In the genomic region with DNA sequence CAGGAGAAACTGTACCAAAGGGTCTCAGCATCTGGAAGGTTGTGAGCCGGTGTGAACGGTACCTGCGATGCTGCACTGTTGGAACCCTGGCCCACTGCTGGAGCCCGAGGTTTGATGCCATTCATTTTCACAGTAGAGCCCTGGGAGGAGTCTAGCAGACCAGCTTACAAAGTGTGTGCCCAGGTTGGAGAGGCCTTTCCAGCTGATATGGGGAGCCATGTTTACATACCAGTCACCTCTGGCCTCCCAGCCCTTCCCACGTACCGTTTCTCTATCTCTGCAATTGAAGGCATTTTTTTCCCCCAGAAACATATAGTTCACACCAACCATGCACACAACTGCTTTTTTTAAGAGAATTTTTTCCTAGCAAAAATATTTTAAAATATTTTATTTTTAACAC, we compare ENCODE assay signal across 25 mouse cellular contexts. TPM values are rescaled to one million over a fixed set of nuclear protein-coding genes. Genes with fewer than 3 reads are reported as not detected.
A peak's percentile ranks its signal among the peaks of the same experiment; 100 is the strongest.
DNase-seq lines count a peak whose midpoint lies in the region; ATAC-seq and TF ChIP-seq lines count a peak whose summit lies in the region.
"Had no signal": no experiment of that assay in that cellular context is flagged by ENCODE, and none has a peak within 500 bp of the region (broad histone marks: within the 10 kb centered on the region; RNA-seq: fewer than 3 reads in every experiment).

No protein-coding gene starts in this region.

- H3K27me3 ChIP-seq in liver, embryonic 11.5 days (replicated peaks; ENCODE audit: control insufficient read depth, insufficient read depth, low read length) = no peaks in the 10 kb centered on the region
- no peaks in the 10 kb centered on the region for H3K27me3 ChIP-seq in liver, embryonic 12.5 days (replicated peaks)
- no peaks in the 10 kb centered on the region for H3K27me3 ChIP-seq in small intestine, adult 2 months (ENCODE audit: control insufficient read depth, insufficient read depth, low read length)
- H3K27me3 ChIP-seq in stomach, postnatal 0 days (ENCODE audit: control insufficient read depth, insufficient read depth, low read length) = no peaks in the 10 kb centered on the region
- no peaks in the 10 kb centered on the region for H3K27me3 ChIP-seq in forebrain, embryonic 15.5 days
- H3K27me3 ChIP-seq in midbrain, embryonic 16.5 days (ENCODE audit: control insufficient read depth, insufficient read depth, low read depth, low read length) = no peaks in the 10 kb centered on the region
- H3K27me3 ChIP-seq: embryonic facial prominence, embryonic 13.5 days; embryonic facial prominence, embryonic 15.5 days; forebrain, embryonic 12.5 days had no signal

- TF ChIP-seq EP300 in stomach, postnatal 0 days (optimal IDR thresholded peaks at IDR 0.05) = no peak

- H3K4me1 ChIP-seq in liver, embryonic 11.5 days (replicated peaks; ENCODE audit: control insufficient read depth, insufficient read depth, low read length) = no peaks in the 10 kb centered on the region
- no peaks in the 10 kb centered on the region for H3K4me1 ChIP-seq in liver, embryonic 12.5 days
- peaks cover 16% of the 10 kb centered on the region; the same call in 1 of the 2 replicates for H3K4me1 ChIP-seq in small intestine, adult 2 months (ENCODE audit: control insufficient read depth, insufficient read depth, insufficient read length, low read length)
- no peaks in the 10 kb centered on the region for H3K4me1 ChIP-seq in stomach, postnatal 0 days (replicated peaks; ENCODE audit: control insufficient read depth, insufficient read depth)
- H3K4me1 ChIP-seq in forebrain, embryonic 15.5 days = no peaks in the 10 kb centered on the region
- H3K4me1 ChIP-seq in midbrain, embryonic 16.5 days (ENCODE audit: control insufficient read depth, insufficient read depth, low read length) = no peaks in the 10 kb centered on the region
- H3K4me1 ChIP-seq: embryonic facial prominence, embryonic 13.5 days; embryonic facial prominence, embryonic 15.5 days; forebrain, embryonic 10.5 days; forebrain, embryonic 12.5 days had no signal

- no peak overlapping the region for H3K27ac ChIP-seq in liver, embryonic 11.5 days (ENCODE audit: low read depth, low read length)
- H3K27ac ChIP-seq in liver, embryonic 12.5 days = no peak overlapping the region
- 0 out of 2 replicates have a peak overlapping the region, but pooled peaks have one; percentile 96 for H3K27ac ChIP-seq in small intestine, adult 2 months (ENCODE audit: insufficient read depth, low read depth, low read length)
- H3K27ac ChIP-seq in stomach, postnatal 0 days (replicated peaks) = no peak overlapping the region
- H3K27ac ChIP-seq in left cerebral cortex, adult 2 months = no peak overlapping the region
- H3K27ac ChIP-seq in forebrain, embryonic 15.5 days (replicated peaks) = no peak overlapping the region
- H3K27ac ChIP-seq in midbrain, embryonic 16.5 days (ENCODE audit: low read length) = no peak overlapping the region
- H3K27ac ChIP-seq: embryonic facial prominence, embryonic 13.5 days; embryonic facial prominence, embryonic 15.5 days; forebrain, embryonic 10.5 days; forebrain, embryonic 12.5 days had no signal

- H3K9ac ChIP-seq in liver, embryonic 11.5 days (ENCODE audit: low read depth, low read length) = no peak overlapping the region
- no peak overlapping the region for H3K9ac ChIP-seq in liver, embryonic 12.5 days
- no peak overlapping the region for H3K9ac ChIP-seq in stomach, postnatal 0 days (ENCODE audit: low read length)
- no peak overlapping the region for H3K9ac ChIP-seq in forebrain, embryonic 15.5 days (replicated peaks)
- no peak overlapping the region for H3K9ac ChIP-seq in midbrain, embryonic 16.5 days (ENCODE audit: low read depth, low read length)
- H3K9ac ChIP-seq: embryonic facial prominence, embryonic 13.5 days; embryonic facial prominence, embryonic 15.5 days; forebrain, embryonic 12.5 days had no signal

- 0 out of 2 replicates have a peak, but pooled peaks have one; percentile 41 for ATAC-seq in liver, embryonic 11.5 days (replicated peaks; ENCODE audit: low FRiP score)
- ATAC-seq in liver, embryonic 12.5 days = 0 out of 2 replicates have a peak, but pooled peaks have one; percentile 30
- ATAC-seq in stomach, postnatal 0 days (ENCODE audit: low FRiP score, low TSS enrichment) = peak; percentile 57; the same call in 1 of the 2 replicates
- no peak for ATAC-seq in forebrain, embryonic 15.5 days (replicated peaks)
- ATAC-seq in midbrain, embryonic 16.5 days = no peak
- ATAC-seq: forebrain, embryonic 14.5 days had no signal

- no peaks in the 10 kb centered on the region for H3K9me3 ChIP-seq in liver, embryonic 11.5 days (ENCODE audit: control insufficient read depth, low read length)
- no peaks in the 10 kb centered on the region for H3K9me3 ChIP-seq in liver, embryonic 12.5 days (replicated peaks)
- H3K9me3 ChIP-seq in stomach, postnatal 0 days (ENCODE audit: control insufficient read depth, low read length) = no peaks in the 10 kb centered on the region
- no peaks in the 10 kb centered on the region for H3K9me3 ChIP-seq in forebrain, embryonic 15.5 days
- H3K9me3 ChIP-seq in midbrain, embryonic 16.5 days (replicated peaks; ENCODE audit: control insufficient read depth, low read length, poor library complexity, severe bottlenecking) = no peaks in the 10 kb centered on the region
- H3K9me3 ChIP-seq: embryonic facial prominence, embryonic 13.5 days; embryonic facial prominence, embryonic 15.5 days; forebrain, embryonic 10.5 days; forebrain, embryonic 12.5 days had no signal

- no peak for TF ChIP-seq CTCF in small intestine, adult 2 months (IDR thresholded peaks at IDR 0.05; ENCODE audit: extremely low read depth, insufficient read length, insufficient replicate concordance, low read depth, low read length)
- TF ChIP-seq CTCF in stomach, postnatal 0 days (IDR thresholded peaks at IDR 0.05; ENCODE audit: low read depth) = no peak
- no peak for TF ChIP-seq CTCF in left cerebral cortex, adult 2 months (IDR thresholded peaks at IDR 0.05)

- 76% methylated on average over 6 of the region's 6 CpGs for WGBS in liver, embryonic 11.5 days
- WGBS in liver, embryonic 12.5 days (ENCODE audit: insufficient replicate concordance) = 77% methylated on average over 6 of the region's 6 CpGs
- 69% methylated on average over 6 of the region's 6 CpGs for WGBS in small intestine, adult 2 months
- 53% methylated on average over 6 of the region's 6 CpGs for WGBS in stomach, postnatal 0 days
- WGBS in forebrain, embryonic 15.5 days = 97% methylated on average over 6 of the region's 6 CpGs
- 97% methylated on average over 6 of the region's 6 CpGs for WGBS in midbrain, embryonic 16.5 days

- intact Hi-C loops in left cerebral cortex, adult 2 months (cut with DNase I) = no loop called here

- no peaks in the 10 kb centered on the region for H3K36me3 ChIP-seq in liver, embryonic 11.5 days (ENCODE audit: control insufficient read depth, insufficient read depth, low read length)
- H3K36me3 ChIP-seq in liver, embryonic 12.5 days = no peaks in the 10 kb centered on the region
- H3K36me3 ChIP-seq in small intestine, adult 2 months (ENCODE audit: control insufficient read depth, insufficient read depth, low read length) = no peaks in the 10 kb centered on the region
- H3K36me3 ChIP-seq in stomach, postnatal 0 days (ENCODE audit: control insufficient read depth, insufficient read depth, low read length) = no peaks in the 10 kb centered on the region
- H3K36me3 ChIP-seq in forebrain, embryonic 15.5 days = no peaks in the 10 kb centered on the region
- H3K36me3 ChIP-seq in midbrain, embryonic 16.5 days (ENCODE audit: control insufficient read depth, insufficient read depth, low read length) = no peaks in the 10 kb centered on the region
- H3K36me3 ChIP-seq: embryonic facial prominence, embryonic 13.5 days; embryonic facial prominence, embryonic 15.5 days; forebrain, embryonic 10.5 days; forebrain, embryonic 12.5 days had no signal

- no peak overlapping the region for H3K4me2 ChIP-seq in liver, embryonic 11.5 days
- H3K4me2 ChIP-seq in liver, embryonic 12.5 days = no peak overlapping the region
- H3K4me2 ChIP-seq in stomach, postnatal 0 days (replicated peaks; ENCODE audit: low read depth) = no peak overlapping the region
- no peak overlapping the region for H3K4me2 ChIP-seq in forebrain, embryonic 15.5 days (replicated peaks)
- no peak overlapping the region for H3K4me2 ChIP-seq in midbrain, embryonic 16.5 days (ENCODE audit: low read length)
- H3K4me2 ChIP-seq: embryonic facial prominence, embryonic 13.5 days; embryonic facial prominence, embryonic 15.5 days; forebrain, embryonic 12.5 days had no signal

- H3K4me3 ChIP-seq in liver, embryonic 11.5 days (ENCODE audit: low read depth, low read length) = no peak overlapping the region
- no peak overlapping the region for H3K4me3 ChIP-seq in liver, embryonic 12.5 days
- H3K4me3 ChIP-seq in small intestine, adult 2 months (ENCODE audit: low read depth, low read length) = no peak overlapping the region
- no peak overlapping the region for H3K4me3 ChIP-seq in stomach, postnatal 0 days (ENCODE audit: low read depth, low read length)
- no peak overlapping the region for H3K4me3 ChIP-seq in left cerebral cortex, adult 2 months
- no peak overlapping the region for H3K4me3 ChIP-seq in forebrain, embryonic 15.5 days
- H3K4me3 ChIP-seq in midbrain, embryonic 16.5 days (ENCODE audit: low read depth, low read length) = no peak overlapping the region
- H3K4me3 ChIP-seq: embryonic facial prominence, embryonic 13.5 days; embryonic facial prominence, embryonic 15.5 days; erythroblast, embryonic 14.5 days; forebrain, embryonic 10.5 days; forebrain, embryonic 12.5 days had no signal

- no peak for TF ChIP-seq POLR2A in small intestine, adult 2 months (IDR thresholded peaks at IDR 0.05; ENCODE audit: low read depth, low read length)

- no peak for DNase-seq in liver, embryonic 11.5 days (ENCODE audit: low spot score)
- peak; percentile 36 for DNase-seq in stomach, postnatal 0 days (ENCODE audit: low spot score)
- DNase-seq in left cerebral cortex, adult 2 months (ENCODE audit: extremely low spot score in 1 of 2, low spot score in 2 of 2) = no peak
- DNase-seq: adrenal gland, adult 2 months; adrenal gland, postnatal 10 days; adrenal gland, postnatal 25 days; cerebellum, adult 11 months; cerebellum, adult 18-20 months; cerebellum, adult 8-10 months; cerebellum, adult 9-11 months; cerebellum, postnatal 14 days; cerebellum, postnatal 36 days; embryo, embryonic 11 days had no signal

RNA-seq across cellular contexts. Expression of a gene that starts 50.7 kb away (rescaled TPM):
- polyA plus RNA-seq in liver, embryonic 11.5 days (2014; fragmentation: Nextera tagmentation; extraction: Ambion mirVana) = 1.2 and 1.5 TPM in 2 replicates
- 1.4 and 1.6 TPM in 2 replicates for polyA plus RNA-seq in liver, embryonic 12.5 days (2016; fragmentation: Nextera tagmentation; extraction: Ambion mirVana)
- 11.0 and 15.3 TPM in 2 replicates for polyA plus RNA-seq in small intestine, adult 2 months (2012; rRNA removed)
- 6.2 and 6.3 TPM in 2 replicates for polyA plus RNA-seq in stomach, postnatal 0 days (2015; fragmentation: Nextera tagmentation; extraction: Ambion mirVana)
- total RNA-seq in left cerebral cortex, adult 2 months (2021) = 100 to 1,000 TPM; 104 to 119 TPM
- polyA plus RNA-seq in forebrain, embryonic 15.5 days (2015; fragmentation: Nextera tagmentation; extraction: Ambion mirVana) = 3.7 and 4.1 TPM in 2 replicates
- 5.7 and 8.3 TPM in 2 replicates for polyA plus RNA-seq in midbrain, embryonic 16.5 days (2015; fragmentation: Nextera tagmentation; extraction: Ambion mirVana)
- total RNA-seq: common myeloid progenitor, adult 5-6 weeks; MEL had no signal
- polyA plus RNA-seq: erythroblast, embryonic 14.5 days had no signal

Comparison
In these comparisons a context has a peak if more than half of its experiments do, and no peak if none do; other contexts are left out.
1. ATAC-seq: peak in liver, embryonic 11.5 days (single experiment), liver, embryonic 12.5 days (single experiment) and stomach, postnatal 0 days (single experiment); none in forebrain, embryonic 15.5 days (single experiment) and midbrain, embryonic 16.5 days (single experiment).